Mouse (Mus musculus): Measurements from ENCODE around the gene Dock9.

GRCm38 (mm10) chr14:121789273-121789672 is 8.4 kb downstream of the Dock9 start:
- no peak for TF ChIP-seq MAX (IDR thresholded peaks at IDR 0.05)
- no peak for TF ChIP-seq CTCF (IDR thresholded peaks at IDR 0.05; ENCODE audit: control insufficient read depth, insufficient read depth, insufficient read length)
- no peak for TF ChIP-seq MYOG (IDR thresholded peaks at IDR 0.05; ENCODE audit: control insufficient read depth, extremely low read depth, insufficient read length)
- TF ChIP-seq MYOD1 (IDR thresholded peaks at IDR 0.05; ENCODE audit: control insufficient read depth, insufficient read length, low read depth): no peak
- TF ChIP-seq USF1 (IDR thresholded peaks at IDR 0.05; ENCODE audit: low read depth): no peak
- TF ChIP-seq FOSL1 (IDR thresholded peaks at IDR 0.05; ENCODE audit: insufficient read depth, low read length, poor library complexity, severe bottlenecking): no peak

Measured in C2C12 (cell line).